Mouse (Mus musculus): ENCODE results near the gene Atp1b1. TPM values are rescaled to one million over a fixed set of nuclear protein-coding genes. Genes with fewer than 3 reads are reported as not detected.

Atp1b1 gene
- polyA plus RNA-seq, 1 experiment from 2014 or later = 133 TPM

- peaks cover 21% of the 10 kb centered on the region for H3K4me1 ChIP-seq (ENCODE audit: control insufficient read depth, insufficient read depth, low read length)
- WGBS = 95% methylated on average over 6 of the region's 6 CpGs
- H3K4me3 ChIP-seq (replicated peaks; ENCODE audit: low read depth, low read length) = no peak overlapping the region
- no peak overlapping the region for H3K4me2 ChIP-seq (ENCODE audit: low read length)
- H3K9me3 ChIP-seq (ENCODE audit: control insufficient read depth, low read length) = no peaks in the 10 kb centered on the region
- H3K36me3 ChIP-seq (ENCODE audit: control insufficient read depth, insufficient read depth, low read length) = peaks cover 54% of the 10 kb centered on the region
- H3K27me3 ChIP-seq (ENCODE audit: control insufficient read depth, insufficient read depth, low read length) = no peaks in the 10 kb centered on the region
- H3K9ac ChIP-seq (replicated peaks; ENCODE audit: low read length) = no peak overlapping the region
- DNase-seq (no peak), ATAC-seq (ENCODE audit: low FRiP score, low TSS enrichment) (no peak)
- no peak overlapping the region for H3K27ac ChIP-seq (replicated peaks; ENCODE audit: low read depth, low read length)
Observed at GRCm38 (mm10) chr1:164452580-164452979, 5.6 kb downstream of the Atp1b1 start.

- H3K4me2 ChIP-seq (ENCODE audit: low read length) = no peak overlapping the region
- peaks cover 21% of the 10 kb centered on the region for H3K4me1 ChIP-seq (ENCODE audit: control insufficient read depth, insufficient read depth, low read length)
- no peaks in the 10 kb centered on the region for H3K9me3 ChIP-seq (ENCODE audit: control insufficient read depth, low read length)
- DNase-seq (no peak), ATAC-seq (ENCODE audit: low FRiP score, low TSS enrichment) (no peak)
- no peaks in the 10 kb centered on the region for H3K27me3 ChIP-seq (ENCODE audit: control insufficient read depth, insufficient read depth, low read length)
- H3K27ac ChIP-seq (replicated peaks; ENCODE audit: low read depth, low read length) = no peak overlapping the region
- H3K36me3 ChIP-seq (ENCODE audit: control insufficient read depth, insufficient read depth, low read length) = peaks cover 54% of the 10 kb centered on the region
- 95% methylated on average over 5 of the region's 5 CpGs for WGBS
- H3K4me3 ChIP-seq (replicated peaks; ENCODE audit: low read depth, low read length) = no peak overlapping the region
- H3K9ac ChIP-seq (replicated peaks; ENCODE audit: low read length) = no peak overlapping the region
Observed at GRCm38 (mm10) chr1:164451346-164451745, 6.8 kb downstream of the Atp1b1 start.

- no peak for DNase-seq
- H3K4me1 ChIP-seq (ENCODE audit: control insufficient read depth, insufficient read depth, low read length) = peaks cover 16% of the 10 kb centered on the region
- ATAC-seq (ENCODE audit: low FRiP score, low TSS enrichment) = no peak
- no peak overlapping the region for H3K9ac ChIP-seq (replicated peaks; ENCODE audit: low read length)
- 93% methylated on average over 4 of the region's 4 CpGs for WGBS
- no peak overlapping the region for H3K27ac ChIP-seq (replicated peaks; ENCODE audit: low read depth, low read length)
- peaks cover 58% of the 10 kb centered on the region for H3K36me3 ChIP-seq (ENCODE audit: control insufficient read depth, insufficient read depth, low read length)
- no peak overlapping the region for H3K4me2 ChIP-seq (ENCODE audit: low read length)
- no peaks in the 10 kb centered on the region for H3K27me3 ChIP-seq (ENCODE audit: control insufficient read depth, insufficient read depth, low read length)
- H3K4me3 ChIP-seq (replicated peaks; ENCODE audit: low read depth, low read length) = no peak overlapping the region
- no peaks in the 10 kb centered on the region for H3K9me3 ChIP-seq (ENCODE audit: control insufficient read depth, low read length)
Observed at GRCm38 (mm10) chr1:164450644-164451043, 7.5 kb downstream of the Atp1b1 start.

GRCm38 (mm10) chr1:164450231-164450630 lies 7.9 kb downstream of the Atp1b1 start:
- H3K4me2 ChIP-seq (ENCODE audit: low read length) = no peak overlapping the region

GRCm38 (mm10) chr1:164449626-164450025 lies 8.5 kb downstream of the Atp1b1 start:
- no peak overlapping the region for H3K9ac ChIP-seq (replicated peaks; ENCODE audit: low read length)
- no peak overlapping the region for H3K27ac ChIP-seq (replicated peaks; ENCODE audit: low read depth, low read length)
- peaks cover 67% of the 10 kb centered on the region for H3K36me3 ChIP-seq (ENCODE audit: control insufficient read depth, insufficient read depth, low read length)
- no peaks in the 10 kb centered on the region for H3K9me3 ChIP-seq (ENCODE audit: control insufficient read depth, low read length)
- peaks cover 9% of the 10 kb centered on the region for H3K4me1 ChIP-seq (ENCODE audit: control insufficient read depth, insufficient read depth, low read length)
- DNase-seq (no peak), ATAC-seq (ENCODE audit: low FRiP score, low TSS enrichment) (no peak)
- no peak overlapping the region for H3K4me3 ChIP-seq (replicated peaks; ENCODE audit: low read depth, low read length)
- H3K27me3 ChIP-seq (ENCODE audit: control insufficient read depth, insufficient read depth, low read length) = no peaks in the 10 kb centered on the region
- WGBS = 94% methylated on average over 8 of the region's 8 CpGs
- H3K4me2 ChIP-seq (ENCODE audit: low read length) = no peak overlapping the region

More at GRCm38 (mm10) chr1:164450231-164450630, 7.9 kb downstream of the Atp1b1 start:
- H3K9me3 ChIP-seq (ENCODE audit: control insufficient read depth, low read length) = no peaks in the 10 kb centered on the region
- DNase-seq (no peak), ATAC-seq (ENCODE audit: low FRiP score, low TSS enrichment) (no peak)
- WGBS = 91% methylated on average over 4 of the region's 4 CpGs
- no peak overlapping the region for H3K27ac ChIP-seq (replicated peaks; ENCODE audit: low read depth, low read length)
- H3K27me3 ChIP-seq (ENCODE audit: control insufficient read depth, insufficient read depth, low read length) = no peaks in the 10 kb centered on the region
- no peak overlapping the region for H3K4me3 ChIP-seq (replicated peaks; ENCODE audit: low read depth, low read length)
- no peak overlapping the region for H3K9ac ChIP-seq (replicated peaks; ENCODE audit: low read length)
- peaks cover 15% of the 10 kb centered on the region for H3K4me1 ChIP-seq (ENCODE audit: control insufficient read depth, insufficient read depth, low read length)
- peaks cover 63% of the 10 kb centered on the region for H3K36me3 ChIP-seq (ENCODE audit: control insufficient read depth, insufficient read depth, low read length)

GRCm38 (mm10) chr1:164447521-164447920 lies 10.6 kb downstream of the Atp1b1 start:
- Histone ChIP-seq H3K4me1 (ENCODE audit: control insufficient read depth, insufficient read depth, low read length) (no peaks in the 10 kb centered on the region), H3K27me3 (ENCODE audit: control insufficient read depth, insufficient read depth, low read length) (no peaks in the 10 kb centered on the region), H3K9me3 (ENCODE audit: control insufficient read depth, low read length) (no peaks in the 10 kb centered on the region), H3K4me2 (ENCODE audit: low read length) (no peak overlapping the region), H3K36me3 (ENCODE audit: control insufficient read depth, insufficient read depth, low read length) (peaks cover 68% of the 10 kb centered on the region), H3K27ac (replicated peaks; ENCODE audit: low read depth, low read length) (no peak overlapping the region), H3K4me3 (replicated peaks; ENCODE audit: low read depth, low read length) (no peak overlapping the region), H3K9ac (replicated peaks; ENCODE audit: low read length) (no peak overlapping the region)
- ATAC-seq (ENCODE audit: low FRiP score, low TSS enrichment) (no peak), DNase-seq (no peak)
- 92% methylated on average over 6 of the region's 6 CpGs for WGBS

GRCm38 (mm10) chr1:164446535-164446934 lies 11.6 kb downstream of the Atp1b1 start:
- no peak overlapping the region for H3K4me3 ChIP-seq (replicated peaks; ENCODE audit: low read depth, low read length)
- H3K4me1 ChIP-seq (ENCODE audit: control insufficient read depth, insufficient read depth, low read length) = no peaks in the 10 kb centered on the region
- H3K27ac ChIP-seq (replicated peaks; ENCODE audit: low read depth, low read length) = no peak overlapping the region
- no peaks in the 10 kb centered on the region for H3K9me3 ChIP-seq (ENCODE audit: control insufficient read depth, low read length)
- peaks cover 67% of the 10 kb centered on the region for H3K36me3 ChIP-seq (ENCODE audit: control insufficient read depth, insufficient read depth, low read length)
- DNase-seq (no peak), ATAC-seq (ENCODE audit: low FRiP score, low TSS enrichment) (no peak)
- no peak overlapping the region for H3K4me2 ChIP-seq (ENCODE audit: low read length)
- WGBS = 94% methylated on average over 10 of the region's 10 CpGs
- no peaks in the 10 kb centered on the region for H3K27me3 ChIP-seq (ENCODE audit: control insufficient read depth, insufficient read depth, low read length)
- no peak overlapping the region for H3K9ac ChIP-seq (replicated peaks; ENCODE audit: low read length)

GRCm38 (mm10) chr1:164445620-164446162 lies 12.5 kb downstream of the Atp1b1 start:
- Histone ChIP-seq H3K9ac (replicated peaks; ENCODE audit: low read length) (no peak overlapping the region), H3K4me3 (replicated peaks; ENCODE audit: low read depth, low read length) (no peak overlapping the region), H3K4me2 (ENCODE audit: low read length) (no peak overlapping the region), H3K27ac (replicated peaks; ENCODE audit: low read depth, low read length) (no peak overlapping the region), H3K4me1 (ENCODE audit: control insufficient read depth, insufficient read depth, low read length) (no peaks in the 10 kb centered on the region), H3K27me3 (ENCODE audit: control insufficient read depth, insufficient read depth, low read length) (no peaks in the 10 kb centered on the region), H3K36me3 (ENCODE audit: control insufficient read depth, insufficient read depth, low read length) (peaks cover 67% of the 10 kb centered on the region), H3K9me3 (ENCODE audit: control insufficient read depth, low read length) (no peaks in the 10 kb centered on the region)
- DNase-seq (no peak), ATAC-seq (ENCODE audit: low FRiP score, low TSS enrichment) (no peak)
- WGBS = 75% methylated on average over 5 of the region's 5 CpGs

- Histone ChIP-seq H3K4me2 (ENCODE audit: low read length) (no peak overlapping the region), H3K9me3 (ENCODE audit: control insufficient read depth, low read length) (no peaks in the 10 kb centered on the region), H3K36me3 (ENCODE audit: control insufficient read depth, insufficient read depth, low read length) (peaks cover 84% of the 10 kb centered on the region), H3K27me3 (ENCODE audit: control insufficient read depth, insufficient read depth, low read length) (no peaks in the 10 kb centered on the region), H3K4me3 (replicated peaks; ENCODE audit: low read depth, low read length) (no peak overlapping the region), H3K9ac (replicated peaks; ENCODE audit: low read length) (no peak overlapping the region), H3K27ac (replicated peaks; ENCODE audit: low read depth, low read length) (no peak overlapping the region), H3K4me1 (ENCODE audit: control insufficient read depth, insufficient read depth, low read length) (no peaks in the 10 kb centered on the region)
- WGBS = 34% methylated on average over 18 of the region's 18 CpGs
- ATAC-seq (ENCODE audit: low FRiP score, low TSS enrichment) = no peak
- DNase-seq = no peak
Observed at GRCm38 (mm10) chr1:164441408-164441974, 16.7 kb downstream of the Atp1b1 start.
